Mouse (Mus musculus): ENCODE data around the gene Gm17482. TPM values are rescaled to one million over a fixed set of nuclear protein-coding genes. Genes with fewer than 3 reads are reported as not detected.

Gene Gm17482
- polyA plus RNA-seq, 1 experiment from 2014 or later, result not detected

DNA sequence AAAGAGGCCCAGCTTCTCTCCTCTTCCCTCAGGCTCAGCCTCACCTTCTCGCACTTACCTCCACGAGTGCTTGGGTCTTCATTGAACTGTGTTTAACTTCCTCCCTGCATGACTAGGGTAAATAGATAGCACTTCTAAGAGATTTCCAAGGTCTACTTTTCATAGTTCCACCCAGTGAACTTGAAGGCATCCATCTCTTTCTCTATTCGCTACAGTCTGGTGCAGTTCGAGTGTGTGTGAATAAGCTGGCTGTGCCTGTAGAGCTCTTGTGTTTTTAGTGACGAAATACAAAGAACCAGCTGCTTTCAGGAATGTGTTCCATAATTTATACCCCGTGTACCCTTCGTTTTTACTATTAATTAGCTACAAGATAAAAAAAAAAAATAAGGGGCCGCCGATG, 47.6 kb downstream of the Gm17482 start:
- WGBS, result 84% methylated on average over 9 of the region's 9 CpGs
- Histone ChIP-seq H3K9ac (replicated peaks; ENCODE audit: low read length) (no peak overlapping the region), H3K27ac (replicated peaks; ENCODE audit: low read depth, low read length) (no peak overlapping the region), H3K9me3 (ENCODE audit: control insufficient read depth, low read length) (no peaks in the 10 kb centered on the region), H3K4me2 (ENCODE audit: low read length) (no peak overlapping the region), H3K36me3 (ENCODE audit: control insufficient read depth, insufficient read depth, low read length) (no peaks in the 10 kb centered on the region), H3K4me1 (ENCODE audit: control insufficient read depth, insufficient read depth, low read length) (0 out of 2 replicates have a peak, but pooled peaks cover 4% of the 10 kb centered on the region), H3K27me3 (ENCODE audit: control insufficient read depth, insufficient read depth, low read length) (no peaks in the 10 kb centered on the region), H3K4me3 (replicated peaks; ENCODE audit: low read depth, low read length) (no peak overlapping the region)
- DNase-seq (no peak), ATAC-seq (ENCODE audit: low FRiP score, low TSS enrichment) (no peak)

DNA sequence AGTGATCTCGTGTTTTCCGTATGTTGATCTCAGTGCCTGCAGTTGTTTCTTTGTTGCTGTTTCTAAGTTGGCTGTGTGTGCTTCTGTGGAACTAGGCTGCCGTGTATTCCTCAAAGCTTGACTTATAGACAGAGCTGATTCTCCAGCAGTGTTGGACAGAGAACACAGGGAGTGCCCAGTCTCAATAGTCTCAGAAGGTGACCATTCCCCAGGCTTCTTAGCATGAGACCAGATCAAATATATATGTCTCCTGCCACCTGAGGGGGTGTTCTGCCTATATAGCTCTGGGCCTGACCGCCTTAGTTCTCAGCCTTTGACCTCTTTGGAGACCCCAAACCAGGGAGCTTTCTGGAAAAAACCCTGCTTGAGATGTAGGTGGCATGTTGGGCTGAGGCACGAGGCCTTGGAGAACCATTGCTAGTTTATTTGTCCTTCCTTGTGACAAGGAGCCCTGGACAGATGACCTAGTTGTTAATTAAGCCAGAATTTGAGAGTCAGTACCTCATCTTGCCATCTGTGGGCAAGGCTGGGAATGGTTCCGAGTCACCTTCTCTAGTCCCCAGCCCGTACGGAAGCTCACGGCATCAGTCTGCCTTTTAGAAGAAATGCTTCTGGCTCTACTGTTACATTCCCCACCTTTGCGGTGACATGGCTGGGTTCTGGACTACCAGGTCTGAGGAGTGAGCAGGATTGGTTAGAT, 48.1 kb downstream of the Gm17482 start:
- H3K4me2 ChIP-seq (ENCODE audit: low read length), result no peak overlapping the region
- DNase-seq, result no peak

DNA sequence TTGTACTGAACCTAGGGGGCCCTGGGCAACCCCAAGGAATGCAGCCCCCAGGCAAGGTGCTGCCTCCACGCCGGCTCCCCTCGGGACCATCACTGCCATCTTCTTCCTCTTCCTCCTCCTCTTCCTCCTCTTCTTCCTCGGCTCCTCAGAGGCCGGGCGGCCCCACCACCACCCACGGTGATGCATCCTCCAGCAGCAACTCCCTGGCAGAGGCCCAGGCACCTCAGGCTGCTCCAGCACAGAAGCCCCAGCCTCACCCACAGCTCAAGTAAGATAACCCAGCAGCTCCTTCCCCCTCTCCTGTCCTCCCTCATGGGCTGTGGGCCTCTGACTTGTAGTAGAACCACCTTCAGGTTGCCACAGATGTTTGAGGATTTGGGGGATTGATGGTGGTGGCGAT, 50.9 kb downstream of the Gm17482 start:
- no peak overlapping the region for H3K4me2 ChIP-seq (ENCODE audit: low read length)
- 0 out of 2 replicates have a peak, but pooled peaks cover 7% of the 10 kb centered on the region for H3K36me3 ChIP-seq (ENCODE audit: control insufficient read depth, insufficient read depth, low read length)
- WGBS, result 82% methylated on average over 8 of the region's 8 CpGs
- H3K27ac ChIP-seq (replicated peaks; ENCODE audit: low read depth, low read length), result no peak overlapping the region
- no peaks in the 10 kb centered on the region for H3K9me3 ChIP-seq (ENCODE audit: control insufficient read depth, low read length)
- no peaks in the 10 kb centered on the region for H3K27me3 ChIP-seq (ENCODE audit: control insufficient read depth, insufficient read depth, low read length)
- H3K4me1 ChIP-seq (ENCODE audit: control insufficient read depth, insufficient read depth, low read length), result no peaks in the 10 kb centered on the region
- no peak for DNase-seq
- no peak overlapping the region for H3K9ac ChIP-seq (replicated peaks; ENCODE audit: low read length)
- no peak overlapping the region for H3K4me3 ChIP-seq (replicated peaks; ENCODE audit: low read depth, low read length)
- ATAC-seq (ENCODE audit: low FRiP score, low TSS enrichment), result no peak

More for the DNA sequence above, 48.1 kb downstream of the Gm17482 start:
- no peak overlapping the region for H3K4me3 ChIP-seq (replicated peaks; ENCODE audit: low read depth, low read length)
- H3K4me1 ChIP-seq (ENCODE audit: control insufficient read depth, insufficient read depth, low read length), result 0 out of 2 replicates have a peak, but pooled peaks cover 4% of the 10 kb centered on the region
- no peaks in the 10 kb centered on the region for H3K36me3 ChIP-seq (ENCODE audit: control insufficient read depth, insufficient read depth, low read length)
- ATAC-seq (ENCODE audit: low FRiP score, low TSS enrichment), result no peak
- no peak overlapping the region for H3K9ac ChIP-seq (replicated peaks; ENCODE audit: low read length)
- H3K9me3 ChIP-seq (ENCODE audit: control insufficient read depth, low read length), result no peaks in the 10 kb centered on the region
- H3K27me3 ChIP-seq (ENCODE audit: control insufficient read depth, insufficient read depth, low read length), result no peaks in the 10 kb centered on the region
- no peak overlapping the region for H3K27ac ChIP-seq (replicated peaks; ENCODE audit: low read depth, low read length)
- 91% methylated on average over 10 of the region's 10 CpGs for whole genome bisulfite sequencing

DNA sequence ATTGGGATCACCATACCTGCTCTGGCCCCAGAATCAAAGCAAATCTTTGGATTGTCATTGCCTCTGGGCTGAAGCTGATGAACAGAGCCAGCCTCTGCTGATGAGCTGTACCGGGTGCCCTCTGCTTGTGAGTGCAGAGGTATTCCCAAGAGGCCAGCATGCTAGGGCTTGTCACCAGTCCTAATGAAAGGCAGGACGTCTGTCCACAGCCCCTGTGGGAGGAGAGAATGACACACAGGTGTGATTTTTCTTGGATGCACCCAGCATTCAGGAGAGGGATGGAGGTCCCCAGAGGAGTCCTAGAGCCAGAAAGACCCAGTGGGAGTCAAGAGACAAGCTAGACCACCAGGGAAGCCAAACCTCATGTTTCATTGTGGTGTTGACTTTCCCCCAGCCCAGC, 52.5 kb downstream of the Gm17482 start:
- WGBS, result 78% methylated on average over 2 of the region's 2 CpGs
- Histone ChIP-seq H3K27me3 (ENCODE audit: control insufficient read depth, insufficient read depth, low read length) (no peaks in the 10 kb centered on the region), H3K4me2 (ENCODE audit: low read length) (no peak overlapping the region), H3K9ac (replicated peaks; ENCODE audit: low read length) (no peak overlapping the region), H3K4me1 (ENCODE audit: control insufficient read depth, insufficient read depth, low read length) (no peaks in the 10 kb centered on the region), H3K9me3 (ENCODE audit: control insufficient read depth, low read length) (no peaks in the 10 kb centered on the region), H3K4me3 (replicated peaks; ENCODE audit: low read depth, low read length) (no peak overlapping the region), H3K36me3 (ENCODE audit: control insufficient read depth, insufficient read depth, low read length) (0 out of 2 replicates have a peak, but pooled peaks cover 7% of the 10 kb centered on the region), H3K27ac (replicated peaks; ENCODE audit: low read depth, low read length) (no peak overlapping the region)
- DNase-seq (no peak), ATAC-seq (ENCODE audit: low FRiP score, low TSS enrichment) (no peak)

DNA sequence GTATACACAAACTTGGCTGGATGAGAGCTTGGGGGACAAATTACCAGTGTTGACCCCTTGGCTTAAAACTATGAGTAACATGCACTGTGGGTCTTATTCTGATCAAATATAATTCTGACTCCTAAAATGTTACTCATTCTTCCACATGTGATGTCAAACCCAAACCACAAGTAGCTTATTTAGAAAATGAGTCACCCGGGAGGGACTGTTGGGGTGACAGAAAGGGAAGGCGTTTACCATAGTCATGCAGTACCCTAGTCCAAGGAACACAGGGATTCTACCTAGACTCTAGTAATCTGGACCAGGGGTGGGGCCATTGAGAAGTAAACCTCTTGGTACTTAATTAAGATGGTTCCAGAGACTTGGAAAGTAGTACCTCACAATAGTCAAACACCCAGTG, 57.0 kb downstream of the Gm17482 start:
- ATAC-seq (ENCODE audit: low FRiP score, low TSS enrichment), result no peak
- Histone ChIP-seq H3K4me3 (replicated peaks; ENCODE audit: low read depth, low read length) (no peak overlapping the region), H3K36me3 (ENCODE audit: control insufficient read depth, insufficient read depth, low read length) (0 out of 2 replicates have a peak, but pooled peaks cover 7% of the 10 kb centered on the region), H3K4me2 (ENCODE audit: low read length) (no peak overlapping the region), H3K9me3 (ENCODE audit: control insufficient read depth, low read length) (no peaks in the 10 kb centered on the region), H3K9ac (replicated peaks; ENCODE audit: low read length) (no peak overlapping the region), H3K4me1 (ENCODE audit: control insufficient read depth, insufficient read depth, low read length) (no peaks in the 10 kb centered on the region), H3K27ac (replicated peaks; ENCODE audit: low read depth, low read length) (no peak overlapping the region), H3K27me3 (ENCODE audit: control insufficient read depth, insufficient read depth, low read length) (no peaks in the 10 kb centered on the region)
- 93% methylated on average over 2 of the region's 2 CpGs for WGBS
- DNase-seq, result no peak

DNA sequence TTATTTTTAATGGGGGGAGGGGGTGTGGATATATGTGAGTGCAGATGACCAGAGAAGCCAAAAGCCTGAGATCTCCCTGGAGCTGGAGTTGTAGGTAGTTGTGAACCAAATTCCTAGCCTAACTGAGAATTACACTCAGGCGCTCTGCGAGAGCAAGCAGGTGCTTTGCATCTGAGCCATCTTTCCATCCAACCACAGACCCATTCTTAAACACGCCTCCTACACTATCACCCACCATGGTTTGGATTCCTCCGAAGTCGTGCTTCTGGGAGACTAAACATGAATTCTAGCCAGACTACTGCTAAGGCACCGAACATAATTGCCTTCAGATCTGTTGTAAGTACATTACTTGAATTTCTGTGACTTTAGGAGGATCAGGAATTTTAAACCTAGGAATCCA, 59.3 kb downstream of the Gm17482 start:
- no peak for ATAC-seq (ENCODE audit: low FRiP score, low TSS enrichment)
- 0 out of 2 replicates have a peak, but pooled peaks cover 2% of the 10 kb centered on the region for H3K36me3 ChIP-seq (ENCODE audit: control insufficient read depth, insufficient read depth, low read length)
- H3K9ac ChIP-seq (replicated peaks; ENCODE audit: low read length), result no peak overlapping the region
- no peak for DNase-seq
- no peaks in the 10 kb centered on the region for H3K9me3 ChIP-seq (ENCODE audit: control insufficient read depth, low read length)
- H3K4me3 ChIP-seq (replicated peaks; ENCODE audit: low read depth, low read length), result no peak overlapping the region
- no peak overlapping the region for H3K27ac ChIP-seq (replicated peaks; ENCODE audit: low read depth, low read length)
- H3K4me2 ChIP-seq (ENCODE audit: low read length), result no peak overlapping the region
- H3K4me1 ChIP-seq (ENCODE audit: control insufficient read depth, insufficient read depth, low read length), result no peaks in the 10 kb centered on the region
- 87% methylated on average over 6 of the region's 6 CpGs for WGBS
- no peaks in the 10 kb centered on the region for H3K27me3 ChIP-seq (ENCODE audit: control insufficient read depth, insufficient read depth, low read length)

DNA sequence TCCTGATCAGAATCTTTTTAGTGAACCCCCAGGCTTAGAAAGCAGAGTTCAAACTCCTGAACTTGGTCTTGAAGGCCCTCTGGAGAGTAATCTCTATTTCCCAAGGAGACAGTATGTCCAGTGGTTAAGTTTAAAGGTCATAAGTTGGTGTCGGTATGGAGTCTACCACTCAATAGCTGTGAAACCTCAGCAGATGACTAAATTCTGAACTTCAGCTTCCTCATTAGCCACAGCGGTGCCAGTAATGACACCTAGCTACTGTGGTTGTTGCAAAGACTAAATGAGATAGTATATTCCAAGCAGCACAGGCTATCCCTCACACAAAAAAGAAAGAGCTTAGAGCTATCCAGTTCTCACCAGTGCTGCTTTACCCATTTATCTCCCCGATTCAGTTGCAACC, 61.1 kb downstream of the Gm17482 start:
- H3K4me2 ChIP-seq (ENCODE audit: low read length), result no peak overlapping the region
- H3K4me1 ChIP-seq (ENCODE audit: control insufficient read depth, insufficient read depth, low read length), result no peaks in the 10 kb centered on the region
- H3K9ac ChIP-seq (replicated peaks; ENCODE audit: low read length), result no peak overlapping the region
- H3K36me3 ChIP-seq (ENCODE audit: control insufficient read depth, insufficient read depth, low read length), result no peaks in the 10 kb centered on the region
- ATAC-seq (ENCODE audit: low FRiP score, low TSS enrichment), result no peak
- H3K27ac ChIP-seq (replicated peaks; ENCODE audit: low read depth, low read length), result no peak overlapping the region
- H3K9me3 ChIP-seq (ENCODE audit: control insufficient read depth, low read length), result no peaks in the 10 kb centered on the region
- 95% methylated on average over 3 of the region's 3 CpGs for WGBS
- DNase-seq, result no peak
- no peaks in the 10 kb centered on the region for H3K27me3 ChIP-seq (ENCODE audit: control insufficient read depth, insufficient read depth, low read length)
- no peak overlapping the region for H3K4me3 ChIP-seq (replicated peaks; ENCODE audit: low read depth, low read length)

DNA sequence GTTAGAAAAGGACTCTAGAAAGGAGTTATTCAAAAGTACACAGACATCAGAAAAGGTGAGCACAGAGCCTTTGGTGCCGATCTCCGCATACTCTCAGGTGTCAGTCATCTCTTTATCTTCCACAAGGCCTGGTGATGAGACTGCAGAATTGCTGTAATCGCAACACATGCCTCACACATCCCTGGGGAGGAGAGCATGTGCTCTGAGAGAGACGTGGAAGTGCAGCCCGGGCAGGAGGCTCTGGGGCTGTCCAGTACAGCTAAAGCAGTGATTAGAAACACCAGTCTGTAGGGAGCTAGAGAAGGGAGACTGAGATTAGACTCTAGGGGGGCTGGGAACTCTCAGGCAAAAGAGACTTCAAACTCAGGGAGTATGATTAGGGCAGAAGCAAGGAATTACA, 63.4 kb downstream of the Gm17482 start:
- no peak overlapping the region for H3K4me2 ChIP-seq (ENCODE audit: low read length)
- no peaks in the 10 kb centered on the region for H3K9me3 ChIP-seq (ENCODE audit: control insufficient read depth, low read length)
- H3K4me3 ChIP-seq (replicated peaks; ENCODE audit: low read depth, low read length), result no peak overlapping the region
- H3K4me1 ChIP-seq (ENCODE audit: control insufficient read depth, insufficient read depth, low read length), result no peaks in the 10 kb centered on the region
- H3K36me3 ChIP-seq (ENCODE audit: control insufficient read depth, insufficient read depth, low read length), result no peaks in the 10 kb centered on the region
- DNase-seq, result no peak
- 51% methylated on average over 5 of the region's 5 CpGs for WGBS
- no peak for ATAC-seq (ENCODE audit: low FRiP score, low TSS enrichment)
- no peak overlapping the region for H3K27ac ChIP-seq (replicated peaks; ENCODE audit: low read depth, low read length)
- no peaks in the 10 kb centered on the region for H3K27me3 ChIP-seq (ENCODE audit: control insufficient read depth, insufficient read depth, low read length)
- H3K9ac ChIP-seq (replicated peaks; ENCODE audit: low read length), result no peak overlapping the region

DNA sequence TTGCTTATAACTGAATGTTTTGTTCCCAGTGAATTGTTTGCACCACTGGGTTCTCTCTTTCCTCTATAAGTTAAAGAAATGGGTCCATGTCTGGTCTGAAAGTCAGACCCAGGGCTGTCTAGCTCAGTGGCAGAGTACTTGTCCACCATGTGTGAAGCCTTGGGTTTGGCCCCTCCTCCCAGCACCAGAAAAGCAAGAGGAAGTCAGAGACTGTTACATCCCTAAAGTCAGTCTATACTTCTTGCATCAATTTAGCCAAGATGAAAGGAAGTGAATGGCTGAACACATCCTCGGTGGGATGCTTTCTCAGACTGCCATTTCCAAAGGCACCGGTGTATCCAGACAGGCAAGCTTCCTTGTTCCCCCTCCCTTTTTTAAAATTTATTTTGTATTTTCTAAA, 63.9 kb downstream of the Gm17482 start:
- DNase-seq, result no peak
- Histone ChIP-seq H3K4me2 (ENCODE audit: low read length) (no peak overlapping the region), H3K9me3 (ENCODE audit: control insufficient read depth, low read length) (no peaks in the 10 kb centered on the region), H3K36me3 (ENCODE audit: control insufficient read depth, insufficient read depth, low read length) (no peaks in the 10 kb centered on the region), H3K27me3 (ENCODE audit: control insufficient read depth, insufficient read depth, low read length) (no peaks in the 10 kb centered on the region), H3K4me1 (ENCODE audit: control insufficient read depth, insufficient read depth, low read length) (no peaks in the 10 kb centered on the region), H3K27ac (replicated peaks; ENCODE audit: low read depth, low read length) (no peak overlapping the region), H3K9ac (replicated peaks; ENCODE audit: low read length) (no peak overlapping the region), H3K4me3 (replicated peaks; ENCODE audit: low read depth, low read length) (no peak overlapping the region)
- no peak for ATAC-seq (ENCODE audit: low FRiP score, low TSS enrichment)
- WGBS, result 85% methylated on average over 2 of the region's 2 CpGs
